Mouse (Mus musculus): ENCODE results near the gene Morc3.
"Not testable (repeated sequence)": the region's sequence is repeated elsewhere in the genome, so short reads cannot be mapped to it uniquely, and the experiment has no call there.

Morc3 gene

GRCm38 (mm10) chr16:93819325-93819696, 12.6 kb upstream of the Morc3 start:
- no peak for DNase-seq (ENCODE audit: low read depth)

GRCm38 (mm10) chr16:93820040-93820439, 11.9 kb upstream of the Morc3 start:
- no peak for DNase-seq (ENCODE audit: low read depth)

GRCm38 (mm10) chr16:93821706-93822105, 10.2 kb upstream of the Morc3 start:
- no peak for DNase-seq (ENCODE audit: low read depth)

- not testable (repeated sequence) for DNase-seq (ENCODE audit: low read depth)
These were observed 9.3 kb upstream of the Morc3 start for GRCm38 (mm10) chr16:93822433-93823225.

- DNase-seq (ENCODE audit: low read depth), result no peak
These were observed 7.1 kb upstream of the Morc3 start for GRCm38 (mm10) chr16:93824799-93825198.

GRCm38 (mm10) chr16:93825463-93825862, 6.5 kb upstream of the Morc3 start:
- no peak for DNase-seq (ENCODE audit: low read depth)

- DNase-seq (ENCODE audit: low read depth), result no peak
These were observed 5.9 kb upstream of the Morc3 start for GRCm38 (mm10) chr16:93826054-93826453.

GRCm38 (mm10) chr16:93826478-93826877, 5.4 kb upstream of the Morc3 start:
- DNase-seq (ENCODE audit: low read depth), result not testable (repeated sequence)

GRCm38 (mm10) chr16:93826909-93827308, 5.0 kb upstream of the Morc3 start:
- DNase-seq (ENCODE audit: low read depth), result no peak

- no peak for DNase-seq (ENCODE audit: low read depth)
These were observed 2.4 kb upstream of the Morc3 start for GRCm38 (mm10) chr16:93829526-93829925.

- DNase-seq (ENCODE audit: low read depth), result no peak
These were observed 1.9 kb upstream of the Morc3 start for GRCm38 (mm10) chr16:93830071-93830470.

GRCm38 (mm10) chr16:93830916-93831315, 1.0 kb upstream of the Morc3 start:
- no peak for DNase-seq (ENCODE audit: low read depth)

- DNase-seq (ENCODE audit: low read depth), result no peak
These were observed 743 bp downstream of the Morc3 start for GRCm38 (mm10) chr16:93832451-93833276.

GRCm38 (mm10) chr16:93833551-93833950, 1.6 kb downstream of the Morc3 start:
- DNase-seq (ENCODE audit: low read depth), result no peak

GRCm38 (mm10) chr16:93834076-93834475, 2.2 kb downstream of the Morc3 start:
- DNase-seq (ENCODE audit: low read depth), result no peak

- no peak for DNase-seq (ENCODE audit: low read depth)
These were observed 7.1 kb downstream of the Morc3 start for GRCm38 (mm10) chr16:93839049-93839448.

- no peak for DNase-seq (ENCODE audit: low read depth)
These were observed 18.6 kb downstream of the Morc3 start for GRCm38 (mm10) chr16:93850527-93850926.

- no peak for DNase-seq (ENCODE audit: low read depth)
These were observed 28.0 kb downstream of the Morc3 start for GRCm38 (mm10) chr16:93859967-93860366.

- DNase-seq (ENCODE audit: low read depth), result no peak
These were observed 28.8 kb downstream of the Morc3 start for GRCm38 (mm10) chr16:93860686-93861085.

- DNase-seq (ENCODE audit: low read depth), result no peak
These were observed 42.9 kb downstream of the Morc3 start for GRCm38 (mm10) chr16:93874841-93875240.

- DNase-seq (ENCODE audit: low read depth), result no peak
These were observed 45.9 kb downstream of the Morc3 start for GRCm38 (mm10) chr16:93877612-93878380.

GRCm38 (mm10) chr16:93883423-93884085, 51.6 kb downstream of the Morc3 start, which contains the start of gene Chaf1b:
Gene Chaf1b, plus strand, starts transcription at chr16:93883901.
- peak; percentile 96 for DNase-seq (ENCODE audit: low read depth)
